Mouse (Mus musculus): ENCODE measurements around the gene Pax4. TPM values are rescaled to one million over a fixed set of nuclear protein-coding genes. Genes with fewer than 3 reads are reported as not detected.

Gene Pax4
- polyA plus RNA-seq, 1 experiment from 2014 or later = not detected

DNA sequence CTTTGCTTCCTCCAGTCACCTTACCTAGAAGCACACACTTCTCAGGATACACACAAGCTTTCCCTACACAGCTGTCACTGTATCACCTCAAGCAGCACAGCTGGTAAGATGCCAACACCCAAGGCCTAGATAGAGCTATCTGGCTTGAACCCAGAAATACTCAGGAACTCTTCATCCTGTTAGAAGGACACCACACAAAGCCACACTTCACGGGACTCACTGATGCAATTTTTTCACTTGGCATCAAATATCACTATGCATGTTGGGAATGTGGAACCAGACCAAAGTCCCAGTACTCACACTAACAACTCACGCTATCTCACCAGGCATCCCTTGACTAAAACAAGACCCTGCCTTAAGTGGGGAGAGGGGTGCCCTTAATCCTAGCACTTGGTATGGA, 29.5 kb downstream of the Pax4 start:
- Histone ChIP-seq H3K9me3 (ENCODE audit: control insufficient read depth, low read length) (no peaks in the 10 kb centered on the region), H3K36me3 (ENCODE audit: control insufficient read depth, insufficient read depth, low read length) (peaks cover 4% of the 10 kb centered on the region; the same call in 1 of the 2 replicates), H3K4me1 (replicated peaks; ENCODE audit: control insufficient read depth, insufficient read depth, low read length) (peaks cover 14% of the 10 kb centered on the region), H3K9ac (ENCODE audit: low read length) (no peak overlapping the region), H3K27ac (ENCODE audit: low read depth, low read length) (no peak overlapping the region), H3K4me2 (ENCODE audit: low read depth, low read length, severe bottlenecking) (no peak overlapping the region), H3K27me3 (ENCODE audit: control insufficient read depth, insufficient read depth, low read length) (no peaks in the 10 kb centered on the region), H3K4me3 (ENCODE audit: low read depth, low read length) (no peak overlapping the region)
- no peak for ATAC-seq (replicated peaks; ENCODE audit: low FRiP score)
- 83% methylated on average over 2 of the region's 2 CpGs for WGBS
- DNase-seq (ENCODE audit: low spot score) = no peak

DNA sequence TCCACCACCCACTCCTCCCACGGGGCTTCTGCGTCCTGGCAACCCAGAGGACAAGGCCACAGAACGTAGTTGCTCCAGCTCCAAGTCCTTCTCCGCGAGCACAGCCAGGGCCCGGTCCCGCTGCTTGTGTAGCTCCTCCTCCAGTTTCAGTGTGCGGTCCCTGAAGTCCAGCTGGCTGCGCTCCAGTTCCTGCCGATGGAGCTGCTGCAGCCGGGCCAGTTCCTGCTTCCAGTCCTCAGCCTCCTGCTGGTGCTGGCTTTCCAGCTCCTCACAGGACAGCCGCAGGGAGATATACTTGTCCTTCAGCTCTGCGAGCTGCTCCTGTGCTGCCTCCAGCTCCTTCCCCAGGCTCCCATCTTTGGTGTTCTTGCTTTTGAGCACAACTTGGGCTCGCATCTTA, 30.7 kb downstream of the Pax4 start:
- WGBS = 91% methylated on average over 14 of the region's 14 CpGs
- Histone ChIP-seq H3K4me2 (ENCODE audit: low read depth, low read length, severe bottlenecking) (no peak overlapping the region), H3K27ac (ENCODE audit: low read depth, low read length) (no peak overlapping the region), H3K4me3 (ENCODE audit: low read depth, low read length) (no peak overlapping the region), H3K9me3 (ENCODE audit: control insufficient read depth, low read length) (no peaks in the 10 kb centered on the region), H3K36me3 (ENCODE audit: control insufficient read depth, insufficient read depth, low read length) (peaks cover 4% of the 10 kb centered on the region; the same call in 1 of the 2 replicates), H3K9ac (ENCODE audit: low read length) (no peak overlapping the region), H3K27me3 (ENCODE audit: control insufficient read depth, insufficient read depth, low read length) (no peaks in the 10 kb centered on the region), H3K4me1 (replicated peaks; ENCODE audit: control insufficient read depth, insufficient read depth, low read length) (peaks cover 11% of the 10 kb centered on the region)
- DNase-seq (ENCODE audit: low spot score) (no peak), ATAC-seq (replicated peaks; ENCODE audit: low FRiP score) (no peak)

DNA sequence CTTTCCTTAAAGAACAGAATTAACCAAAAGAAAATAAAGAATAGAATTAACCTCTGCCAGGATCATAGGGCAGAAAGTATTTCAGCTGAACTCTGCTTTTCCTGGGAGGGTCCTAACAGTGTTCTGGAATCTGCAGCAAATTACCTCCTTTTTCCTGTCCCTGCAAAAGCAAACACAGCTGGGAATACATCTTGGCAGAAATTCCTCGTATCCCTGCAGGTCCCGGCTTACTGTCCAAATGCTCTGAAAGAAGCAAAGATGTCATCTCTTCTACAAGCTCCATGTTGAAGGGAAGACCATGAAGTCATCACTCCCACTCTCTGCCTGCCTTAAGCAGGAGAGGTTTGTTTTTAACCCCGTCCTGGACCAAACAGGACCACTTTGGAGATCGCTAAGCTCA, 32.2 kb downstream of the Pax4 start:
- H3K4me2 ChIP-seq (ENCODE audit: low read depth, low read length, severe bottlenecking) = no peak overlapping the region
- H3K27ac ChIP-seq (ENCODE audit: low read depth, low read length) = no peak overlapping the region
- WGBS = 81% methylated on average over 4 of the region's 4 CpGs
- H3K9me3 ChIP-seq (ENCODE audit: control insufficient read depth, low read length) = no peaks in the 10 kb centered on the region
- ATAC-seq (replicated peaks; ENCODE audit: low FRiP score) (no peak), DNase-seq (ENCODE audit: low spot score) (no peak)
- H3K27me3 ChIP-seq (ENCODE audit: control insufficient read depth, insufficient read depth, low read length) = no peaks in the 10 kb centered on the region
- H3K36me3 ChIP-seq (ENCODE audit: control insufficient read depth, insufficient read depth, low read length) = peaks cover 4% of the 10 kb centered on the region; the same call in 1 of the 2 replicates
- peaks cover 11% of the 10 kb centered on the region for H3K4me1 ChIP-seq (replicated peaks; ENCODE audit: control insufficient read depth, insufficient read depth, low read length)
- H3K4me3 ChIP-seq (ENCODE audit: low read depth, low read length) = no peak overlapping the region
- H3K9ac ChIP-seq (ENCODE audit: low read length) = no peak overlapping the region

DNA sequence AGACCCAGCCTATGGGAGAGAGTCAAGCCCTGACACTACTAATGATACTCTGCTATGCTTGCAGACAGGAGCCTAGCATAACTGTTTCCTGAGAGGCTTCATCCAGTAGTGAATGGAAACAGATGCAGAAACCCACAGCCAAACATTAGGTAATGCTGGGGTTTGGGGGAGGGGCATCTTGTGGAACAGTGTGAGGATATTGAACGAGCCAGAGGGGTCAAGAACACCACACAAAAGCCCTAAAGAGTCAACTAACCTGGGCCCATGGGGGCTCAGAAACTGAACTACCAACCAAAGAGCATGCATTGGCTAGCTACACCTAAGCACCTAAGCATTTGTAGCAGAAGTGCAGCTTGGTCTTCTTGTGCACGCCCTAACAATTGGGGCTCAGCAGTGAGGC, 37.9 kb downstream of the Pax4 start:
- no peaks in the 10 kb centered on the region for H3K4me1 ChIP-seq (replicated peaks; ENCODE audit: control insufficient read depth, insufficient read depth, low read length)
- no peak overlapping the region for H3K27ac ChIP-seq (ENCODE audit: low read depth, low read length)
- ATAC-seq (replicated peaks; ENCODE audit: low FRiP score) = no peak
- H3K4me2 ChIP-seq (ENCODE audit: low read depth, low read length, severe bottlenecking) = no peak overlapping the region
- no peaks in the 10 kb centered on the region for H3K27me3 ChIP-seq (ENCODE audit: control insufficient read depth, insufficient read depth, low read length)
- H3K9ac ChIP-seq (ENCODE audit: low read length) = no peak overlapping the region
- no peaks in the 10 kb centered on the region for H3K9me3 ChIP-seq (ENCODE audit: control insufficient read depth, low read length)
- H3K36me3 ChIP-seq (ENCODE audit: control insufficient read depth, insufficient read depth, low read length) = no peaks in the 10 kb centered on the region
- no peak overlapping the region for H3K4me3 ChIP-seq (ENCODE audit: low read depth, low read length)
- WGBS = 79% methylated on average over 2 of the region's 2 CpGs
- DNase-seq (ENCODE audit: low spot score) = no peak

DNA sequence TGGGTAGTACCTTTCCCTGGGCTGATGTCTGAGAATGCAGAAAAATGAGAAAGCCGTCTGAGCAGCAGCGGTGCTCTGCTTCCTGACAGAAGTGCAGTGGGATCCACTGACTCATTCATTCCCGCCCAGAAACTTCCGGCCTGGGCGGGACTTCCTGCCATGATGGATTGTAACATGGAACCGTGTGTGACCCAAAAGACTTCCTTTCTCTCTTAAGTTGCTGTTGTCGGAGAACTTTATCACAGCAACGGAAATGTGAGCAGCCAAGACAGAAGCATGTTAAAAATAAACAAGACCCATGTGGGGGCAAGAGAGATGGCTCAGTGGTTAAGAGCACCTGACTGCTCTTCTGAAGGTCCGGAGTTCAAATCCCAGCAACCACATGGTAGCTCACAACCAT, 39.1 kb downstream of the Pax4 start:
- Histone ChIP-seq H3K4me1 (replicated peaks; ENCODE audit: control insufficient read depth, insufficient read depth, low read length) (no peaks in the 10 kb centered on the region), H3K9me3 (ENCODE audit: control insufficient read depth, low read length) (no peaks in the 10 kb centered on the region), H3K9ac (ENCODE audit: low read length) (no peak overlapping the region), H3K36me3 (ENCODE audit: control insufficient read depth, insufficient read depth, low read length) (no peaks in the 10 kb centered on the region), H3K4me3 (ENCODE audit: low read depth, low read length) (no peak overlapping the region), H3K27me3 (ENCODE audit: control insufficient read depth, insufficient read depth, low read length) (no peaks in the 10 kb centered on the region), H3K27ac (ENCODE audit: low read depth, low read length) (no peak overlapping the region), H3K4me2 (ENCODE audit: low read depth, low read length, severe bottlenecking) (no peak overlapping the region)
- ATAC-seq (replicated peaks; ENCODE audit: low FRiP score) (no peak), DNase-seq (ENCODE audit: low spot score) (no peak)
- WGBS = 89% methylated on average over 9 of the region's 9 CpGs

DNA sequence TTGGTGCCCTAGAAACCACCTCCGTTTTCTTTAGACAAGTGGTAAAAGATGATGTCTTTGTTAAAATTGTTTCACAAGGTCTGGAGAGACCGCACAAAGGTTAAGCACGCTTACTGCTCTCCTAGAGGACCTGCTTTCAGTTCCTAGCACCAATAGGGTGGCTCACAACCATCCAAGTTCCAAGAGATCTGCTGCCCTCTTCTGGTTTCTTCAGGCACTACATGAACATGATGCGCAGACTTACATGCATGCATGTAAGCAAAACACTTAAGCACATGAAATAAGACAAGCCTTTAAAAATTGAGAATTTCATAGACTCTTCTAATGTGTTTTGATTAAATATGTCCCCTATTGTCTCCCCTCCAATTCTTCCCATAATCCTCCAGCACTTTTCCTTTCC, 49.4 kb downstream of the Pax4 start:
- H3K36me3 ChIP-seq (ENCODE audit: control insufficient read depth, insufficient read depth, low read length) = no peaks in the 10 kb centered on the region
- H3K4me2 ChIP-seq (ENCODE audit: low read depth, low read length, severe bottlenecking) = no peak overlapping the region
- 89% methylated on average over 4 of the region's 4 CpGs for WGBS
- H3K9me3 ChIP-seq (ENCODE audit: control insufficient read depth, low read length) = no peaks in the 10 kb centered on the region
- no peak overlapping the region for H3K4me3 ChIP-seq (ENCODE audit: low read depth, low read length)
- H3K9ac ChIP-seq (ENCODE audit: low read length) = no peak overlapping the region
- H3K27ac ChIP-seq (ENCODE audit: low read depth, low read length) = no peak overlapping the region
- H3K27me3 ChIP-seq (ENCODE audit: control insufficient read depth, insufficient read depth, low read length) = peaks cover 8% of the 10 kb centered on the region; the same call in 1 of the 2 replicates
- peaks cover 4% of the 10 kb centered on the region; the same call in 1 of the 2 replicates for H3K4me1 ChIP-seq (replicated peaks; ENCODE audit: control insufficient read depth, insufficient read depth, low read length)
- no peak for DNase-seq (ENCODE audit: low spot score)
- no peak for ATAC-seq (replicated peaks; ENCODE audit: low FRiP score)

DNA sequence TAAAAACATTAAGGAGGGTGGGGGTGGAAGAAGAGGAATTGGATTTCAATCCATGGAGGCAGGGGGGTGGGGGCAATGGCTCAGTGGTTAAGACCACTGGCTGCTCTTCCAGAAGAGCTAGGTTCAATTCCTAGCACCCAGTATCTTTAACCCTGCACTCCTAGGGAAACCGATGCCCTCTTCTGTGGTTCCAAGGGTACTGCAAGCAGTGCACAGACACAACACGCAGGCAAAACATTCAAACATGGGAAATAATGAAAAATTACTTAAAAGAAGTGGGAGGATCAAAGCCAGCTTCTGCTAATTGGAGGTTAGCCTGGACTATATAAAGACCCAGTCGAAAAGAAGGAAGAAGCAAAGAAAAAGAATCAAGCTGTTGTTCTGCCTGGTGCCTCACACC, 50.4 kb downstream of the Pax4 start:
- Histone ChIP-seq H3K4me1 (replicated peaks; ENCODE audit: control insufficient read depth, insufficient read depth, low read length) (peaks cover 4% of the 10 kb centered on the region; the same call in 1 of the 2 replicates), H3K27me3 (ENCODE audit: control insufficient read depth, insufficient read depth, low read length) (peaks cover 18% of the 10 kb centered on the region), H3K9me3 (ENCODE audit: control insufficient read depth, low read length) (no peaks in the 10 kb centered on the region), H3K36me3 (ENCODE audit: control insufficient read depth, insufficient read depth, low read length) (no peaks in the 10 kb centered on the region), H3K27ac (ENCODE audit: low read depth, low read length) (no peak overlapping the region), H3K4me2 (ENCODE audit: low read depth, low read length, severe bottlenecking) (no peak overlapping the region), H3K4me3 (ENCODE audit: low read depth, low read length) (no peak overlapping the region), H3K9ac (ENCODE audit: low read length) (no peak overlapping the region)
- DNase-seq (ENCODE audit: low spot score) (no peak), ATAC-seq (replicated peaks; ENCODE audit: low FRiP score) (no peak)
- WGBS = 88% methylated on average over 3 of the region's 3 CpGs

DNA sequence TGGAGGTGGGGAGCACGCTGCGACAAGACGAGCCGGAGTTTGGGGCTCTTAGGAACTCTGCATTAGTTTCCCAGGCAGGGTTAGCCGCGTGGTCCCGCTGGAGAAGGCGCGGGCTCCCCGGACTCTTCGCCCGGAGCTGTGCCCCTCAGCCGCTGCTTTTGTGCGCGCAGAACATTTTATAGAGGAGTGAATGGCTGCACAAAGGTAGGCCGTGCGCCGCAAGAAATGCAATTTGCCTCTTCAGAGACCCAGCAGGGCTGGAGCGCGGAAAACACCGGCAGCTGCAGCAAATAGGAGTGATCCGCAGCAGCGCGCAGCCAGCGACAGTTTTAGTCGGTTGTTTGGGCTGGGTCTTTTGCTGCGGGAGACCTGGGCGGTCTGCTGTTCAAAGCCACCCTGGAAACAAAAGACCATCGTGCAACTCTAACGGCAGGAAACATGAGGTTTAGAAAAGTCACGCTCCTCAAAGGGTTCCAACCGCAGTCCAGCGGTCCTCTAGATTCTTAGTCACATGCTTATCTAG, 51.4 kb downstream of the Pax4 start, which contains the start of gene Zfp800:
Zfp800 (minus strand) TSS at position 325 of the 523 bp plus-strand sequence.
- peak; percentile 63 for ATAC-seq (replicated peaks; ENCODE audit: low FRiP score)
- peaks cover 19% of the 10 kb centered on the region for H3K27me3 ChIP-seq (ENCODE audit: control insufficient read depth, insufficient read depth, low read length)

DNA sequence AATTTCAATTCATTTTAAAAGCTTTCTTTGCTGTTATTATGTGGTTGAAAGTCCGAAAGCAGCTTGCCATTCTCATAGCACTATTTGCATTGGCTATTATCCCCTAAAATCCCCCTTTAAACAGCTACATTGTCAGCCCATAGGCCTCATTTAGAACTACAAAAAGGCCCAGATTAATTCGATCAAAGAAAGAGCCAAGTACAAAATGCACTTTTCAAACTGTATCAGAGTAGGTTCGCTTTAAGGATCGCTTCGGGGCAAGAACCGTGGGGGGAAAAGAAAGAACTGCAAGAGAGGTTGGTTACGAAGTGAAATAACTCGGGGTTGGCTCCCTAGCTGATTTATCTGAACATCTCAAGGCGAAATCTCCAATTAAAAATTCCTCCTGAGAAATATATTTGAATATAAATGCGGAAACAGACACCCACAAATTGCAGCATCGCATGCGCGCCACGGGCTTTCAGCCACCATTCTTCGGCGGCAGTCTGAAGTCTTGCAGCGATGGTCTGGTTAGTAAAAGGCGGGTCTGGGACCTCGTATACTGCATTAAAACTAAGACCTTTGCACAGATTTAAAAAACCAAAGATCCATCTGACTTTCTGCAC, 52.2 kb downstream of the Pax4 start:
- Histone ChIP-seq H3K4me3 (ENCODE audit: low read depth, low read length) (peak overlapping the region; percentile 43), H3K27me3 (ENCODE audit: control insufficient read depth, insufficient read depth, low read length) (peaks cover 19% of the 10 kb centered on the region), H3K4me2 (ENCODE audit: low read depth, low read length, severe bottlenecking) (peak overlapping the region; percentile 77), H3K9ac (ENCODE audit: low read length) (peak overlapping the region; percentile 70), H3K4me1 (replicated peaks; ENCODE audit: control insufficient read depth, insufficient read depth, low read length) (peaks cover 4% of the 10 kb centered on the region; the same call in 1 of the 2 replicates), H3K36me3 (ENCODE audit: control insufficient read depth, insufficient read depth, low read length) (no peaks in the 10 kb centered on the region), H3K9me3 (ENCODE audit: control insufficient read depth, low read length) (no peaks in the 10 kb centered on the region), H3K27ac (ENCODE audit: low read depth, low read length) (peak overlapping the region; percentile 81)
- WGBS = under 1% methylated on average over 19 of the region's 19 CpGs
- DNase-seq (ENCODE audit: low spot score) (peak; percentile 76), ATAC-seq (replicated peaks; ENCODE audit: low FRiP score) (peak; percentile 57)

More for the DNA sequence above, 51.4 kb downstream of the Pax4 start, which contains the start of gene Zfp800:
- no peaks in the 10 kb centered on the region for H3K36me3 ChIP-seq (ENCODE audit: control insufficient read depth, insufficient read depth, low read length)
- H3K9ac ChIP-seq (ENCODE audit: low read length) = peak within 1 kb of the TSS; percentile 70
- H3K4me3 ChIP-seq (ENCODE audit: low read depth, low read length) = peak within 1 kb of the TSS; percentile 43
- DNase-seq (ENCODE audit: low spot score) = peak; percentile 78
- peak within 1 kb of the TSS; percentile 81 for H3K27ac ChIP-seq (ENCODE audit: low read depth, low read length)
- no peaks in the 10 kb centered on the region for H3K9me3 ChIP-seq (ENCODE audit: control insufficient read depth, low read length)
- under 1% methylated on average over 33 of the region's 33 CpGs for WGBS
- peak within 1 kb of the TSS; percentile 77 for H3K4me2 ChIP-seq (ENCODE audit: low read depth, low read length, severe bottlenecking)
- peaks cover 4% of the 10 kb centered on the region; the same call in 1 of the 2 replicates for H3K4me1 ChIP-seq (replicated peaks; ENCODE audit: control insufficient read depth, insufficient read depth, low read length)

Data from forebrain, embryonic 11.5 days (tissue).